Mouse (Mus musculus) megakaryocyte-erythroid progenitor cell, adult 5 weeks (primary cell): ENCODE measurements around the gene Gm9603. TPM values are rescaled to one million over a fixed set of nuclear protein-coding genes. Genes with fewer than 3 reads are reported as not detected.

Source experiments
- polyA plus RNA-seq: library from polyadenylated mRNA; stranded (reverse); fragments of >175 nt; gene quantifications from 2 replicates; pipeline ENCODE4 v1.2.3, GENCODE M21; 2012

Gm9603 gene
- polyA plus RNA-seq, result not detected in 2 replicates

DNA sequence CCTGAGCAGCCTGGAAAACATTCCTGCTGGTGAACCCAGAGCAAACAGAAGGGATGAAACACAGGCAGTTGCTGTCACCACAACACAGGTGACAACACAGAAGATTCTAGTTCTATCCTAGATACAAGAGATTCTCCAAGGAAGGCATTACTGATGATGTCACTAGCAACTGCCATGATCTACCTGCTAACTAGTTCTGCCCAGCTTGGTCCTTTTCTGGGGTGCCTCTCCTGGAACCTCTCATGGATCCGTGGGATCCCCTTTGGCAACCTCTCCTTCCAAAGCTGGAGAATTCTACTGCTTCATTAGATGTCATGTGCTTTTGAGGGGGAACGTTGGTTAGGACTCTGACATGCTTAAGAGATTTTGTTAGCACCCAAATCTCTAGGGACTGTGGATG is at the start of gene Gm9603:
TSS of gene Gm9603 (minus strand) at position 101 of the 400 bp plus-strand sequence.

DNA sequence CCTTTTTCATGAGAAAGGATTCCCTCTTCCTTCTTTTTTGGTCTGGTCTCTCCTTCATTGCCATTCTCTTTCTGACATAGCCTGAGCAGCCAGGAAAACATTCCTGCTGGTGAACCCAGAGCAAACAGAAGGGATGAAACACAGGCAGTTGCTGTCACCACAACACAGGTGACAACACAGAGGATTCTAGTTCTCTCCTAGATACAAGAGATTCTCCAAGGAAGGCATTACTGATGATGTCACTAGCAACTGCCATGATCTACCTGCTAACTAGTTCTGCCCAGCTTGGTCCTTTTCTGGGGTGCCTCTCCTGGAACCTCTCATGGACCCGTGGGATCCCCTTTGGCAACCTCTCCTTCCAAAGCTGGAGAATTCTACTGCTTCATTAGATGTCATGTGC is 54.3 kb downstream of the Gm9603 start, which contains the start of gene Gm8265:
TSS of gene Gm8265 (minus strand) at position 101 of the 400 bp plus-strand sequence.

Other genes with a start within 250 kb of the Gm9603 start
- not detected in 2 replicates for gene Gm3194, start 232.0 kb downstream of the Gm9603 start, polyA plus RNA-seq
- not detected in 2 replicates for gene Gm8246, start 209.6 kb downstream of the Gm9603 start, polyA plus RNA-seq
- not detected in 2 replicates for gene Gm3187, start 203.2 kb downstream of the Gm9603 start, polyA plus RNA-seq
- gene Gm3488, start 185.8 kb downstream of the Gm9603 start, polyA plus RNA-seq, result not detected in 2 replicates
- gene Gm3532, start 149.0 kb downstream of the Gm9603 start, polyA plus RNA-seq, result not detected in 2 replicates
- not detected in 2 replicates for gene Gm8265, start 54.4 kb downstream of the Gm9603 start, polyA plus RNA-seq
- not detected in 2 replicates for gene Gm3373, start 54.1 kb upstream of the Gm9603 start, polyA plus RNA-seq
- gene Gm3383, start 120.5 kb upstream of the Gm9603 start, polyA plus RNA-seq, result not detected in 2 replicates
- not detected in 2 replicates for gene Gm3424, start 142.9 kb upstream of the Gm9603 start, polyA plus RNA-seq
- gene Gm8237, start 192.9 kb upstream of the Gm9603 start, polyA plus RNA-seq, result not detected in 2 replicates